In the genomic region with DNA sequence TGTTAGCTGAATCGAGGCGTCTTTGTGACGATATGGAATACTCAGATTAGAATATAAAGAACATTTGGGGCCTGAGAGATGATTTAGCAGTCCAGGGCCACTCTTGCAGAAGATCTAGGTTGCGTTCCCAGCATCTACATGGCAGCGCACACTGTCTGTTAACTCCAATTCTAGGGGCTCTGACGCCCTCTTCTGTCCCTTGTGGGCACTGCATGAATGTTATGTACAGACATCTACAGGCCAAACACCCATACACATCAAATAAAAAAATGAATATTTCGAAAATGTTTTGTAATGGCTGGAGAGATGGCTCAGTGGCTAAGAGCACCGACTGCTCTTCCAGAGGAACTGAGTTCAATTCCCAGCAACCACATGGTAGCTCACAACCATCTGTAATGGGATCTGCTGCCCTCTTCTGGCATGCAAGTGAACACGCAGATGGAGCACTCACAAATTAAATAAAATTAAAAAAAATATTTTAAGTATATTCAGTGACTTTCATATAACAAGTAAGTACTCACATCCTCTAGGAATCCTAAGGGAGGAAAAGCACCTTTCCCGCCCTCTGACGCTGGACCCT, we compare ENCODE assay signal across 22 mouse cellular contexts. TPM values are rescaled to one million over a fixed set of nuclear protein-coding genes. Genes with fewer than 3 reads are reported as not detected.
DNase-seq lines count a peak whose midpoint lies in the region; ATAC-seq and TF ChIP-seq lines count a peak whose summit lies in the region.
"Had no signal": no experiment of that assay in that cellular context is flagged by ENCODE, and none has a peak within 500 bp of the region (broad histone marks: within the 10 kb centered on the region; RNA-seq: fewer than 3 reads in every experiment).

No protein-coding gene starts in this region.

- H3K27ac ChIP-seq in left cerebral cortex, adult 2 months, result no peak overlapping the region
- H3K27ac ChIP-seq: embryonic facial prominence, embryonic 15.5 days; forebrain, embryonic 15.5 days; limb, embryonic 10.5 days had no signal

- peak; percentile 54 for DNase-seq in CD4-positive, CD25-positive, alpha-beta regulatory T cell, adult 2 months (ENCODE audit: low read depth, low spot score)
- DNase-seq in left cerebral cortex, adult 2 months (ENCODE audit: extremely low spot score in 1 of 2, low spot score in 2 of 2), result no peak
- DNase-seq in left cerebral cortex, postnatal 4 days, result no peak
- DNase-seq in B cell, adult 2 months, result peak; percentile 35 to 39
- peak; percentile 33 for DNase-seq in T-cell, adult 2 months (ENCODE audit: low spot score)
- no peak for DNase-seq in urinary bladder, postnatal 10 days (ENCODE audit: low spot score)
- DNase-seq in left cerebral cortex, postnatal 10 days (ENCODE audit: extremely low spot score in 1 of 2, low spot score in 2 of 2), result no peak
- DNase-seq: cerebellum, postnatal 36 days; heart, postnatal 4 days; kidney, adult 9 months; layer of hippocampus, adult 9-11 months; midbrain, embryonic 14.5 days; right cerebral cortex, postnatal 25 days had no signal

- intact Hi-C loops in left cerebral cortex, adult 2 months (cut with DNase I), result loop anchor here (10.0 kb wide), 1 partner anchor 159 kb away; no protein-coding TSS in a partner anchor
- intact Hi-C loops in left cerebral cortex, postnatal 4 days (cut with DNase I), result loop anchor here (5.0 to 10.0 kb wide), 2 partner anchors 52 to 189 kb away; a partner anchor contains a TSS
- intact Hi-C loops in left cerebral cortex, postnatal 10 days (cut with DNase I), result loop anchor here (2.0 to 10.0 kb wide), 2 partner anchors 51 to 189 kb away; a partner anchor contains a TSS

- ATAC-seq in CD4-positive, CD25-positive, alpha-beta regulatory T cell, adult 4 months, result no peak
- ATAC-seq: activated CD4-positive, CD25-positive, alpha-beta regulatory T cell, adult 4 months; forebrain, embryonic 15.5 days had no signal

- no peak overlapping the region for H3K4me3 ChIP-seq in left cerebral cortex, adult 2 months
- H3K4me3 ChIP-seq: forebrain, embryonic 15.5 days; limb, embryonic 10.5 days had no signal

- TF ChIP-seq CTCF in left cerebral cortex, adult 2 months (IDR thresholded peaks at IDR 0.05), result peak; percentile 53

RNA-seq across cellular contexts. Expression of a gene that starts 13.3 kb away (rescaled TPM):
- 10 to 100 TPM in 1 of 2 experiments, 1 to 10 TPM in 1; 8.1 to 15.9 TPM for polyA plus RNA-seq in CD4-positive, CD25-positive, alpha-beta regulatory T cell, adult 4 months (2017; shearing (Covaris generic))
- 10 to 100 TPM; 60.9 to 72.6 TPM for total RNA-seq in left cerebral cortex, adult 2 months (2021)
- total RNA-seq in left cerebral cortex, postnatal 4 days (2021), result 10 to 100 TPM; 71.0 to 74.6 TPM
- total RNA-seq in left cerebral cortex, postnatal 10 days (2021), result 10 to 100 TPM; 49.5 to 55.1 TPM

RNA-seq across cellular contexts. Expression of a gene that starts 24.0 kb away (rescaled TPM):
- polyA plus RNA-seq in CD4-positive, CD25-positive, alpha-beta regulatory T cell, adult 4 months (2017; shearing (Covaris generic)), result 100 to 1,000 TPM; 117 to 127 TPM
- 10 to 100 TPM; 15.4 to 17.6 TPM for total RNA-seq in left cerebral cortex, adult 2 months (2021)
- 10 to 100 TPM; 11.3 to 11.9 TPM for total RNA-seq in left cerebral cortex, postnatal 4 days (2021)
- total RNA-seq in left cerebral cortex, postnatal 10 days (2021), result 10 to 100 TPM; 12.8 to 16.2 TPM

RNA-seq across cellular contexts. Expression of a gene that starts 27.3 kb away (rescaled TPM):
- polyA plus RNA-seq in CD4-positive, CD25-positive, alpha-beta regulatory T cell, adult 4 months (2017; shearing (Covaris generic)), result 1 to 10 TPM; 2.4 to 2.5 TPM
- total RNA-seq in left cerebral cortex, adult 2 months (2021), result 10 to 100 TPM; 68.7 to 75.0 TPM
- 10 to 100 TPM; 98.4 to 99.3 TPM for total RNA-seq in left cerebral cortex, postnatal 4 days (2021)
- total RNA-seq in left cerebral cortex, postnatal 10 days (2021), result 10 to 100 TPM; 87.8 to 91.7 TPM

RNA-seq across cellular contexts. Expression of a gene that starts 41.5 kb away (rescaled TPM):
- not detected for polyA plus RNA-seq in CD4-positive, CD25-positive, alpha-beta regulatory T cell, adult 4 months (2017; shearing (Covaris generic))
- not detected for total RNA-seq in left cerebral cortex, adult 2 months (2021)
- total RNA-seq in left cerebral cortex, postnatal 4 days (2021), result not detected
- total RNA-seq in left cerebral cortex, postnatal 10 days (2021), result not detected
- total RNA-seq: heart, postnatal 4 days; neutrophil, adult 5-6 weeks had no signal
- polyA plus RNA-seq: activated CD4-positive, CD25-positive, alpha-beta regulatory T cell, adult 4 months; embryonic facial prominence, embryonic 15.5 days; forebrain, embryonic 15.5 days; gonadal fat pad, adult 2 months; limb, embryonic 10.5 days; lung, embryonic 16.5 days; midbrain, embryonic 14.5 days; stomach, embryonic 16.5 days had no signal

RNA-seq across cellular contexts. Expression of a gene that starts 41.6 kb away (rescaled TPM):
- 10 to 100 TPM; 35.0 to 46.5 TPM for polyA plus RNA-seq in CD4-positive, CD25-positive, alpha-beta regulatory T cell, adult 4 months (2017; shearing (Covaris generic))
- total RNA-seq in left cerebral cortex, adult 2 months (2021), result 1 to 10 TPM; 1.3 to 2.1 TPM
- 1 to 10 TPM; 1.2 to 1.3 TPM for total RNA-seq in left cerebral cortex, postnatal 4 days (2021)
- total RNA-seq in left cerebral cortex, postnatal 10 days (2021), result 1 to 10 TPM; 1.5 to 1.7 TPM

Comparison
In these comparisons a context has a peak if more than half of its experiments do, and no peak if none do; other contexts are left out.
1. DNase-seq: peak in CD4-positive, CD25-positive, alpha-beta regulatory T cell, adult 2 months (single experiment), B cell, adult 2 months (2 of 2) and T-cell, adult 2 months (single experiment); none in left cerebral cortex, adult 2 months (0 of 2), left cerebral cortex, postnatal 4 days (single experiment), urinary bladder, postnatal 10 days (single experiment) and left cerebral cortex, postnatal 10 days (0 of 2).